Mouse (Mus musculus): ENCODE measurements around the gene Klrb1b. TPM values are rescaled to one million over a fixed set of nuclear protein-coding genes. Genes with fewer than 3 reads are reported as not detected.
"Not testable (repeated sequence)": the region's sequence is repeated elsewhere in the genome, so short reads cannot be mapped to it uniquely, and the experiment has no call there.

The Klrb1b gene
- polyA plus RNA-seq, 1 experiment from 2014 or later: 0.36 TPM

GRCm38 (mm10) chr6:128797185-128797905 is 28.8 kb downstream of the Klrb1b start:
- no peak for ATAC-seq (ENCODE audit: low FRiP score, low TSS enrichment)
- Histone ChIP-seq H3K4me2 (replicated peaks; ENCODE audit: low read depth, low read length) (peak overlapping the region; percentile 60), H3K9me3 (ENCODE audit: low read length) (no peaks in the 10 kb centered on the region), H3K27ac (ENCODE audit: low read length) (no peak overlapping the region), H3K27me3 (ENCODE audit: insufficient read depth, low read length) (no peaks in the 10 kb centered on the region), H3K4me3 (ENCODE audit: low read length) (peak overlapping the region; percentile 67), H3K36me3 (ENCODE audit: insufficient read depth, low read length) (no peaks in the 10 kb centered on the region), H3K9ac (replicated peaks; ENCODE audit: low read length) (peak overlapping the region; percentile 48), H3K4me1 (ENCODE audit: insufficient read depth, low read length) (peaks cover 20% of the 10 kb centered on the region)
- 78% methylated on average over 12 of the region's 12 CpGs for WGBS

DNA sequence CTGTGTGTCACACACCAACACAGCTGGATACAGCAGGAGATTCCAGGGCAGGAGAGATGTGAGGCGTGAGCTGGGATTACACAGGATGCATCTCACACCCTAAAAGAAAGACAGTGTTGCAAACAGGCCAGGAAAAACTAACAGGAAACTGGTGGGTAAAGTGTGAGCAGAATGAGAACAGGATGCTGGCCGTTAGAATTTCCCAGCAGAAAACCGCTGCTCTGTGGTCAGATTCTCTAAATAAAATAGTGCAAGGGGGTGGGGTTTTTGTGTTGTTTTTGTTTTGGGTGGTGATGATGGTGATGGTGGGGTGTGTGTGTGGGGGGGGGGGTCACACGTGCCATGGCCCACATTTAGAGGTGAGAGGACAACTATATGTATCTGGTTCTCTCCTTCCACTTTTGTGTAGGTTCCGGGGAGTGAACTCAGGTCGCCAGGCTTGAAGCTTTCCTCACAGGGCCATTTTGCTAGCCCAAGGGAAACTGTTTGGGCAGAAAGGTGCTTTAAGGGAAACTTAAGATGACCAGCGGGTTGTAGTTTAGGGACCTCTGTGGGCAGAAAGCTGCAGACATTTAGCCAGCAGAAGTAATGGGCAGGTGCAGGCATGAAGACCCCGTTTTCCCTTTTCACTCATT is 29.7 kb downstream of the Klrb1b start:
- no peaks in the 10 kb centered on the region for H3K36me3 ChIP-seq (ENCODE audit: insufficient read depth, low read length)
- WGBS: 75% methylated on average over 8 of the region's 8 CpGs

GRCm38 (mm10) chr6:128793734-128794133 is 32.4 kb downstream of the Klrb1b start:
- Histone ChIP-seq H3K27ac (ENCODE audit: low read length) (peak overlapping the region; percentile 58; the same call in 1 of the 2 replicates), H3K9me3 (ENCODE audit: low read length) (no peaks in the 10 kb centered on the region), H3K4me1 (ENCODE audit: insufficient read depth, low read length) (peaks cover 18% of the 10 kb centered on the region), H3K27me3 (ENCODE audit: insufficient read depth, low read length) (no peaks in the 10 kb centered on the region), H3K4me2 (replicated peaks; ENCODE audit: low read depth, low read length) (no peak overlapping the region), H3K4me3 (ENCODE audit: low read length) (no peak overlapping the region), H3K9ac (replicated peaks; ENCODE audit: low read length) (no peak overlapping the region), H3K36me3 (ENCODE audit: insufficient read depth, low read length) (no peaks in the 10 kb centered on the region)
- ATAC-seq (ENCODE audit: low FRiP score, low TSS enrichment): no peak
- 5% methylated on average over 6 of the region's 6 CpGs for WGBS

More for the DNA sequence above, 29.7 kb downstream of the Klrb1b start:
- Histone ChIP-seq H3K27me3 (ENCODE audit: insufficient read depth, low read length) (no peaks in the 10 kb centered on the region), H3K4me3 (ENCODE audit: low read length) (no peak overlapping the region), H3K27ac (ENCODE audit: low read length) (no peak overlapping the region), H3K4me1 (ENCODE audit: insufficient read depth, low read length) (peaks cover 20% of the 10 kb centered on the region), H3K9me3 (ENCODE audit: low read length) (no peaks in the 10 kb centered on the region), H3K9ac (replicated peaks; ENCODE audit: low read length) (no peak overlapping the region), H3K4me2 (replicated peaks; ENCODE audit: low read depth, low read length) (no peak overlapping the region)
- ATAC-seq (ENCODE audit: low FRiP score, low TSS enrichment): no peak

DNA sequence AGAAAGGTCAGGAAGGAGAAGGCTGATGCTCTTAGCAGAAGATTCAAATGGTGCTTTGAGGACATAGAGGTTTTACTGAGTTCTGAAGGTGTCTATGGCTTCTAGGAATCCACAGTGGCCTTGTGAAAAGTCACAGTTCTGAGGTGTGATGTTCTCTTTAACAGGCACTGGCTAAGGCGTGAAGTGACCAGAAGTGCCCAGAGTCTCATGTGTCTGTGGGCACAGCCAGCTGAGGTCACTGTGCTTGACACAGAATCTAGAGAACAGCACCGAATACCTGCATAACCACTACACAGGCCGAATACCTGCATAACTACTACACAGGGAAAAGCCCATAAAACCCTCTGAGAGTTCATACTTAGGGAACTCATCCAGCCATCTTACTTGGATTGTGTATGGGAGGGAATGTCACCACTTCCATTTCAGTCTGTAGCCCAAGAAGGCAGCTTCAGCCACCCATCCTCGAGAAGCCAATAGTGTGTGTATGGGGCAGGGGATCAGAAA is 35.6 kb downstream of the Klrb1b start:
- not testable (repeated sequence) for H3K9me3 ChIP-seq (ENCODE audit: low read length); H3K9ac ChIP-seq (replicated peaks; ENCODE audit: low read length); H3K4me1 ChIP-seq (ENCODE audit: insufficient read depth, low read length); H3K27ac ChIP-seq (ENCODE audit: low read length); H3K27me3 ChIP-seq (ENCODE audit: insufficient read depth, low read length); ATAC-seq (ENCODE audit: low FRiP score, low TSS enrichment); H3K4me2 ChIP-seq (replicated peaks; ENCODE audit: low read depth, low read length); H3K4me3 ChIP-seq (ENCODE audit: low read length); H3K36me3 ChIP-seq (ENCODE audit: insufficient read depth, low read length)
- WGBS: 77% methylated on average over 4 of the region's 4 CpGs

DNA sequence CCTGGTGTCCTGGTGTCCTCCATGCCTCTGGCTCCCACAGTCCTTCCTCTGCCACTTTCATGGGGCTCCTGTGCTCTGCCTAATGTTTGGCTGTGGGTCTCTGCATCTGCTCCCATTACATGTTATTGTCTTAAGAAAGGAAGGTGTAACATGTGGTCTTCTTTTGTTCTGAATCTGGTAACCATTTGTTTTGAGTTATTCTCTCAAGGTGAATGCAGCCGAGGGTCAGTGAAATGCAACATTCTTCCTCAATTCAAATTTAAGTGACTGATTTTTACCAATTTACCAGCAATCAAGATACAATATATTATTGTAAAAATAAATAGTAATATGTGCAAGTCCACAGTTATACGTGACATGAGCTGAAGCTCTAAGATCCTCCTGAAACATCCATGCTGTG is 37.0 kb downstream of the Klrb1b start, which contains the start of gene Klrb1c:
Gene Klrb1c, minus strand, starts transcription at position 101 of the 400 bp plus-strand sequence.
- WGBS: 93% methylated on average over 2 of the region's 2 CpGs
- Histone ChIP-seq H3K27ac (ENCODE audit: low read length) (no peak within 1 kb of the TSS), H3K36me3 (ENCODE audit: insufficient read depth, low read length) (no peaks in the 10 kb centered on the region), H3K27me3 (ENCODE audit: insufficient read depth, low read length) (no peaks in the 10 kb centered on the region), H3K4me3 (ENCODE audit: low read length) (no peak within 1 kb of the TSS), H3K9ac (replicated peaks; ENCODE audit: low read length) (no peak within 1 kb of the TSS), H3K4me1 (ENCODE audit: insufficient read depth, low read length) (peaks cover 8% of the 10 kb centered on the region), H3K9me3 (ENCODE audit: low read length) (no peaks in the 10 kb centered on the region), H3K4me2 (replicated peaks; ENCODE audit: low read depth, low read length) (no peak within 1 kb of the TSS)
- no peak for ATAC-seq (ENCODE audit: low FRiP score, low TSS enrichment)

DNA sequence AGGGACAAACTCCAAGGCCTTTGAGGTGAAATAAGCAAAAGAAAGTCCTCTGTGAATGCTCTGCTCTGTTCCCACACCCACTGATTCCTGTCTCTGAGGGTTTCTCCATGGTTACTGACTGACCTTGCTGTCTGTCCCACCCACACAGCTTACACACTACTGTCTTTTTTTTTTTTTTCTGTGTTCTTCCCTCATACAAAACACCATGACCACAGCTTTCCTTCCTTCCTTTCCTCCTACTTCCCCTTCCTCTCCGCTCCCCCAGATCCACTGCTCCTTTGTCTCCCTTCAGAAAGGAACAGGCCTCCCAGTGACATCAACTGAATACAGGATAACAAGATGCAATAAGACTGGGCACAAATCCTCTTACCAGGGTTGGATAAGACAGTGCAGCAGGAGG is 37.6 kb downstream of the Klrb1b start:
- no peak for ATAC-seq (ENCODE audit: low FRiP score, low TSS enrichment)
- Histone ChIP-seq H3K27ac (ENCODE audit: low read length) (no peak overlapping the region), H3K9me3 (ENCODE audit: low read length) (no peaks in the 10 kb centered on the region), H3K27me3 (ENCODE audit: insufficient read depth, low read length) (no peaks in the 10 kb centered on the region), H3K4me2 (replicated peaks; ENCODE audit: low read depth, low read length) (no peak overlapping the region), H3K9ac (replicated peaks; ENCODE audit: low read length) (no peak overlapping the region), H3K4me1 (ENCODE audit: insufficient read depth, low read length) (peaks cover 4% of the 10 kb centered on the region; the same call in 1 of the 2 replicates), H3K36me3 (ENCODE audit: insufficient read depth, low read length) (no peaks in the 10 kb centered on the region), H3K4me3 (ENCODE audit: low read length) (no peak overlapping the region)
- WGBS: 85% methylated on average over 1 of the region's 1 CpGs

DNA sequence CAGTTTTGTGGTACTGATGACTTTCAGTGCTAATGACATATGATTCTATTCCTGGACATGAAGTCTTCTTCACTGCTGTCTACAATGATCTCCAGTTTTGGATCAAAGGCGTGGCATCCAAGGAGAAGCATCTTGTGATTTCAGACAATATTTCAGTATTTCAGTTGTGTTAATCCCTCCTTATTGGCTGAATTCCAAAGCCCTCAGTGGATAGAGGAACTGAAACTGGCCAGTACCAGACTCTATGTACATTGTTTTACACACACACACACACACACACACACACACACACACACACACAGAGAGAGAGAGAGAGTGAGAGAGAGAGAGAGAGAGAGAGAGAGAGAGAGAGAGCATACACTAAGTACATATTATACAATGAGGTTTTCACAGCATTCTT is 39.7 kb downstream of the Klrb1b start:
- H3K4me3 ChIP-seq (ENCODE audit: low read length); H3K9me3 ChIP-seq (ENCODE audit: low read length); ATAC-seq (ENCODE audit: low FRiP score, low TSS enrichment); H3K36me3 ChIP-seq (ENCODE audit: insufficient read depth, low read length); H3K27ac ChIP-seq (ENCODE audit: low read length); H3K4me1 ChIP-seq (ENCODE audit: insufficient read depth, low read length); H3K9ac ChIP-seq (replicated peaks; ENCODE audit: low read length); H3K27me3 ChIP-seq (ENCODE audit: insufficient read depth, low read length); H3K4me2 ChIP-seq (replicated peaks; ENCODE audit: low read depth, low read length): not testable (repeated sequence)
- WGBS: 88% methylated on average over 1 of the region's 1 CpGs

- H3K9me3 ChIP-seq (ENCODE audit: low read length): peaks cover 16% of the 10 kb centered on the region
- 72% methylated on average over 10 of the region's 10 CpGs for WGBS
- 0 out of 2 replicates have a peak, but pooled peaks cover 3% of the 10 kb centered on the region for H3K4me1 ChIP-seq (ENCODE audit: insufficient read depth, low read length)
- H3K4me2 ChIP-seq (replicated peaks; ENCODE audit: low read depth, low read length): peak overlapping the region; percentile 18; the same call in 1 of the 2 replicates
- H3K9ac ChIP-seq (replicated peaks; ENCODE audit: low read length): no peak overlapping the region
- peak overlapping the region; percentile 7; the same call in 1 of the 2 replicates for H3K27ac ChIP-seq (ENCODE audit: low read length)
- no peaks in the 10 kb centered on the region for H3K27me3 ChIP-seq (ENCODE audit: insufficient read depth, low read length)
- no peak overlapping the region for H3K4me3 ChIP-seq (ENCODE audit: low read length)
- ATAC-seq (ENCODE audit: low FRiP score, low TSS enrichment): peak; percentile 60; the same call in 1 of the 2 replicates
- no peaks in the 10 kb centered on the region for H3K36me3 ChIP-seq (ENCODE audit: insufficient read depth, low read length)
These were observed 56.5 kb downstream of the Klrb1b start for GRCm38 (mm10) chr6:128769481-128770253.

GRCm38 (mm10) chr6:128768047-128768446 is 58.1 kb downstream of the Klrb1b start:
- Histone ChIP-seq H3K36me3 (ENCODE audit: insufficient read depth, low read length) (no peaks in the 10 kb centered on the region), H3K9ac (replicated peaks; ENCODE audit: low read length) (no peak overlapping the region), H3K9me3 (ENCODE audit: low read length) (peaks cover 4% of the 10 kb centered on the region), H3K4me2 (replicated peaks; ENCODE audit: low read depth, low read length) (no peak overlapping the region), H3K4me3 (ENCODE audit: low read length) (no peak overlapping the region), H3K4me1 (ENCODE audit: insufficient read depth, low read length) (0 out of 2 replicates have a peak, but pooled peaks cover 3% of the 10 kb centered on the region), H3K27me3 (ENCODE audit: insufficient read depth, low read length) (no peaks in the 10 kb centered on the region), H3K27ac (ENCODE audit: low read length) (no peak overlapping the region)
- WGBS: 82% methylated on average over 4 of the region's 4 CpGs
- ATAC-seq (ENCODE audit: low FRiP score, low TSS enrichment): no peak

All from kidney, embryonic 16.5 days (tissue).